Mouse (Mus musculus): ENCODE data around the gene Dpysl5. TPM values are rescaled to one million over a fixed set of nuclear protein-coding genes. Genes with fewer than 3 reads are reported as not detected.

Gene Dpysl5
- total RNA-seq, 2 experiments from 2014 or later: 0.09 TPM; not detected in 1

GRCm38 (mm10) chr5:30753128-30753527, 41.8 kb downstream of the Dpysl5 start:
- ATAC-seq (replicated peaks; ENCODE audit: low FRiP score, poor library complexity, severe bottlenecking): no peak

DNA sequence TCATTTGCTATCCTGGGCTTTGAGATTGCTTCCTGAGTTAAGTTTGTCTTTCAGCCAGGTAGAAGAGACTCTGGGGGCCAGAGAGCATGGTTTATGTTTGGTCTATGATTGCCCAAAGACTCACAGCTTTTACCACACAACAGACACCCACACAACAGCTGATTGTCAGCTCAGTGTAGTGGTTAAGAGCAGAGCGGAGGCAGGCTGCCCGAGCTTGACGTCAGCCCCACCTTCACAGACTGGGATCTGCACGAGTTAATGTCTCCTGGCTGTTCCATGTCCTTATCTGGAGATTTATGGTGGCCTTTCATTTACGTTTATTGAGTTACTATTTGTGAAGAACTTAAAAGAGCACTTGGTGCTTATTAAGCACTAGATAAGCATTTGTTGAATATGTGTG, 43.9 kb downstream of the Dpysl5 start:
- ATAC-seq (replicated peaks; ENCODE audit: low FRiP score, poor library complexity, severe bottlenecking): no peak

DNA sequence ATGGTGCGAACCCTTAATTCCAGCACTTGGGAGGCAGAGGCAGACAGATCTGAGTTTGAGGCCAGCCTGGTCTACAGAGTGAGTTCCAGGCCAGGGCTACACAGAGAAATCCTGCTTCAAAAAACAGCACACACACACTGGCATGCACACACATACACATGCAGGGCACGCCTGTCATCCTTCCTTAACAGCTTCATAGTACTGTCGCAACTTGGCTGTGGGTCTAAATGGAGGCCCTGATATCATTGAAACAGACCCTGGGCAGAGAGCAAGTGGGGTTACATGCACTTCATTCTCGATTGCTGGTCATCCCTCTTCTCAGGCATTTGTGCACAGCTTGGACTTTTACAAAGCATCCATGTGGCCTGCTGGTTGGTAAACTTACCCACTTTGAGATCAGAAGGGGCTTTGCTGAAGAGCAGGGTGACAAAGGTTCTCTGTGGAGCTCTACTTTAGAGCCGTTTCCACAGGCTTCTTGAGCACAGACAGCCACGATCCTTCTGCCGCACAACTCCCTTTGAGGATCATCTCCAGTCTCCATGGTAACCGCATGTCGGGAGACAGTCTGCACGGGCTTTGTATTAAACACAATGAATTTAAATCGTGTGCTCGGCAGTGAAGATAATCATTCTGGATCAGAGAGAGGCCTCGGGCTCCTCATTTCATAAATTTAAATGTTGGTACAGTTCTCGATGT, 51.6 kb downstream of the Dpysl5 start:
- no peak for ATAC-seq (replicated peaks; ENCODE audit: low FRiP score, poor library complexity, severe bottlenecking)

DNA sequence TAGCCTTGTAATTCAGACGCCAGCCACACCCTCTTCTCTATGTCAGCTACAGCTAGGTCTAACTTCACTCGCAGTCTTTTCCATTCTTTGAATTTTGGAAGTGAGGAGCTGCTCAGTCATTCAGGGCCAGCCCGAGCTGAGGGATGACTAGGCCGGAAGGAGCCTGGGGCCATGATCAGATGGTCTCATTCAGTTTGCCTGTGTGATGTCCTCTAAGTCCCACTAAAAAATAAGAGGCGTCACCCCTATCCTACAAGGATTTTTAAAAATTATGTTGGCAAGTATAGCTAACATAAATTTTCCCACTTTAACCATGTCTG, 52.1 kb downstream of the Dpysl5 start:
- ATAC-seq (replicated peaks; ENCODE audit: low FRiP score, poor library complexity, severe bottlenecking): no peak

- ATAC-seq (replicated peaks; ENCODE audit: low FRiP score, poor library complexity, severe bottlenecking): no peak
These were observed 54.4 kb downstream of the Dpysl5 start for GRCm38 (mm10) chr5:30765596-30766370.

- ATAC-seq (replicated peaks; ENCODE audit: low FRiP score, poor library complexity, severe bottlenecking): no peak
These were observed 56.7 kb downstream of the Dpysl5 start for GRCm38 (mm10) chr5:30768082-30768481.

- ATAC-seq (replicated peaks; ENCODE audit: low FRiP score, poor library complexity, severe bottlenecking): no peak
These were observed 57.2 kb downstream of the Dpysl5 start for GRCm38 (mm10) chr5:30768598-30768997.

GRCm38 (mm10) chr5:30769075-30769474, 57.7 kb downstream of the Dpysl5 start:
- no peak for ATAC-seq (replicated peaks; ENCODE audit: low FRiP score, poor library complexity, severe bottlenecking)

DNA sequence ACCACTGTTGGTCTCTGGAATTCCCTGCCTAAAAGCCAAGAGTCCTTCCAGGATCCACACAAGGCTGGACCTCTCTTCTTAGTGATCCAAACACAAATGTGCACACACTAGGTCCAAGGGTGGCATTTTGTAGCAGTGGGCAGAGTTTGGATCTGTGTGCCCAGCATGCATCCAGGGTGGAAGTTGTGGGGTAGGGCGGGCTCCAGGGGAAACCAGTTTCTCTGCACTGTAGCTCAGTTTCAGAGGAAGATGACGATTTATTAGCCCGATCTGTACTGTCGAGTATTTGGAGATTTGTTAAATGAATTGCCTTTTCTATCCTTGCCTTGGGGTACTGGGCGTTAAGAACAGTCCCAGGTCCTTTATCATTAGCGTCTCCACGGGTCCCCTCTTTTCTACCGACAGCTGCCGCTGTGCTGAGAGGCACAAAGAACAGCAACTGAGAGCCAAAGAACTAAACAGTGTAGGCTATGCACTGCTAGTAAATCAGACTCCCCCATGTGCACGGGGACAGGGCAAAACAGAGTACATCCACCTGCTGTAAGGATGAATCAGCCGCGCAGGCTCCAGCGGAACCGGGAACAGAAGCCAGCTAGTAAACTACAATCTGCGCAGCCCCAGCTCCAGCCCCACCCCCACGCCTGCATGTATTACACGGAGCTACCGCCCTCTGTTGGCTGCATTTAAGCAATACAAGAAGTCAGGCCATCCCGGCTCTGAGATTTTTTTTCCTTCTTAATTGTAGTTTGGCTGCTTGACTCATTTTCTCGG, 63.4 kb downstream of the Dpysl5 start:
- peak; percentile 55; the same call in 1 of the 2 replicates for ATAC-seq (replicated peaks; ENCODE audit: low FRiP score, poor library complexity, severe bottlenecking)

DNA sequence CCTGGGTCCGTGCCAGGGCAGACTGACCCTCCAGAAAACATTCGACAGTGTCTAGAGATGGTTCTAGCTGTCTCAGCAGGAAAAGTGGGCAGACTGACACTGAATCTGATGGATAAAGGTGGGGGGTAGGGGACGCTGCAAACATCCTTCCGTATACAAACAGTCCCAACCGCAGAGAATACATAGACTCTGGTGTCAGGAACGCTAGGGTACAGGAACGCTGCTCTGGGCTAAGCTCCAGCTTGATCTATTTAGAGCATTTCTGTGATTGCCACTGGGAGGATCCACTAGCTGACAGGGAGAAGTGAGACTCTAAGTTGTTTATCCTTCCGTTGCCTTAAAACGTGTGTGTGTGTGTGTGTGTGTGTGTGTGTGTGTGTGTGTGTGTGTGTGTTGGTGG, 69.3 kb downstream of the Dpysl5 start:
- ATAC-seq (replicated peaks; ENCODE audit: low FRiP score, poor library complexity, severe bottlenecking): no peak

DNA sequence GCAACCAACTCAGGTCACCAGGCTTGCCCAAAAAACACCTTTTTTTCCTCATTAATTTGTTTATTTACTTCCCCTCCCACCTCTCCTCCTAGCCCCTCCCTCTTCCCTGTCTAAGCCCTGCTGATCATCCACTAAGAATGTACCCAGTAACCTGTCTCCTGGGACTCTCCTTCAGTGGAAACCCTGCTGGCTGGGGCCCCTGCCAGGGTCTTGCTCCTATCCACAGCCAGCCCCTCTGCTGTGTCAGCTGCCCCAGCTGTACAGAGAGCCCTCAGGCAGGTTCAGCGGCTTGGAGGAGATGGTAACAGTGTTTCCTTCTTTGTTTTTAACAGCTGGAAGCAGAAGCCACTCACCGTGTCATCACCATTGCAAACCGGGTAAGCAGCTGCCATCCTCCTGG, 69.8 kb downstream of the Dpysl5 start:
- ATAC-seq (replicated peaks; ENCODE audit: low FRiP score, poor library complexity, severe bottlenecking): no peak

DNA sequence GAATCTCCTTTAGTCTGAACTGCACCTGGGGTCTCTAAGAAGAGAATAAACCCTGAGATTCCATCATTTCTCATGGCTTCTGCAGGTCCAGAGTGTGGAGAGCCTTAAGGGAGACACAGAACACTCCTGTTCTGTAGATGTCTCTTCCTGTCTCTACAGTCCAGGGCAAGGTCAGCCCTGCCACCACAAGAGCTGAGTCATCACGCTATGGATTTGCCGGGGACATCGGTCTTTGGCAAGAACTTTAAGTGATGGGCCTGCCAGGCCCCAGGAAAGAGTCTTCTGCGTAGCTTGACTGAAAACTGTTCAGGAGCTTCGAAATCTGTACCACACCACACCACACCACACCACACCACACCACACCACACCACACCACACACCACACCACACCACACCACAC, 76.0 kb downstream of the Dpysl5 start:
- no peak for ATAC-seq (replicated peaks; ENCODE audit: low FRiP score, poor library complexity, severe bottlenecking)

GRCm38 (mm10) chr5:30790047-30790446, 78.7 kb downstream of the Dpysl5 start:
- ATAC-seq (replicated peaks; ENCODE audit: low FRiP score, poor library complexity, severe bottlenecking): no peak

DNA sequence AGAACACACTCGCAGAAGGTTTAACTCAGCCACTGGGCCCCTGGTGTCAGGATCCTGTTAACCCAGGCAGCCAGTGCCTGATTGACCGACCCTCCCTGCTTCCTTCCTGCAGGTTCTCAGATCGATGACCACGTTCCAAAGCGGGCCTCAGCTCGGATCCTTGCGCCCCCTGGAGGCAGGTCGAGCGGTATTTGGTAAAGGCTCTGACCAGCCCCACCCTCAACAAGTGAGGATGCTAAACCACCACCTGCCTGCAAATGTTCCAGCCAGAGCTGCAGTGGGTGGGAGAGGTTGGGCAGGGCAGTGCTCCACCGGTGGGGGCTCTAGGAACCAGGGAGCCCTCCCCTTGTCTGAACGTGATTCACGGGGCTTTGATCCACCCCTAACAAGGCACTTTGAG, 84.8 kb downstream of the Dpysl5 start:
- ATAC-seq (replicated peaks; ENCODE audit: low FRiP score, poor library complexity, severe bottlenecking): peak; percentile 65

DNA sequence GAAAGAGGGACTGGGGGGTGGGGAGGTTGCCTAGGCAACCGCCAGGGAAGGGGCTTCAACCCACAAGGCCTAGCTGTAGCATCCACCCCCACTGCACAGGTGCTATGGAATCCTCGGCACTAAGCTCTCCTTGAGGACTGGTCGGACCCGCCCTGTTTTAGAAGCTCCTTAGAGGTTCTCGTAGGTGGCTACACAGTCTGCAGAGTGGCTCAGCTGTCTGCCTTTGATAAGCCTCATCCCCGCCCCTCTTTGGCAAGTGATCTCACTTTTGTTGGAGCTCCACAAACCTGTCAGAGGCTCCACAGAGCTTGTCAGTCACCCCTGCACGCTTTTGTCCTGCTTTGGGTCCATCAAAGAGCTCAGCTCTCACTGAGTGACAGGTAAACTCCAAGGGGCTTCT, 86.1 kb downstream of the Dpysl5 start:
- ATAC-seq (replicated peaks; ENCODE audit: low FRiP score, poor library complexity, severe bottlenecking): peak; percentile 90

DNA sequence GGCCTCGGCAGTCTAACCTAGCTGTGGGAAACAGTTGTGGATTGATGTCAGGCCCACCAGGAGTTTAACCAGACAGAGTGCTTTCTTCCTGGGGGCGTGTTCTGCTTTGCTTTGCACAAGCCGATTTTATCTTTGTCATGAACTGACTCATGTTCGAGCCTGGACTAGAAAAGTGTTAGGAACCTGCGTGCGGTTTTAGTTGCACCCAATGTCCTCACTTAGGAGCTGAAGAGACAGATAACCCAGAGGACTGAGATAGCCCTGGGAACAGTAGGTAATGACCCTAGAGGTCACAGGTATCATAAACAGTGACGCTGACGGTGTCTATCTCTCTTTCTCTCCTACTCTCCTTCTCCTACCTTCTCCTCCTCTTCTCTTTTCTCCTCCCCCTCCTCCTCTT, 86.6 kb downstream of the Dpysl5 start:
- no peak for ATAC-seq (replicated peaks; ENCODE audit: low FRiP score, poor library complexity, severe bottlenecking)

GRCm38 (mm10) chr5:30798965-30799364, 87.6 kb downstream of the Dpysl5 start:
- no peak for ATAC-seq (replicated peaks; ENCODE audit: low FRiP score, poor library complexity, severe bottlenecking)

GRCm38 (mm10) chr5:30802724-30803467, 91.5 kb downstream of the Dpysl5 start:
- no peak for ATAC-seq (replicated peaks; ENCODE audit: low FRiP score, poor library complexity, severe bottlenecking)

DNA sequence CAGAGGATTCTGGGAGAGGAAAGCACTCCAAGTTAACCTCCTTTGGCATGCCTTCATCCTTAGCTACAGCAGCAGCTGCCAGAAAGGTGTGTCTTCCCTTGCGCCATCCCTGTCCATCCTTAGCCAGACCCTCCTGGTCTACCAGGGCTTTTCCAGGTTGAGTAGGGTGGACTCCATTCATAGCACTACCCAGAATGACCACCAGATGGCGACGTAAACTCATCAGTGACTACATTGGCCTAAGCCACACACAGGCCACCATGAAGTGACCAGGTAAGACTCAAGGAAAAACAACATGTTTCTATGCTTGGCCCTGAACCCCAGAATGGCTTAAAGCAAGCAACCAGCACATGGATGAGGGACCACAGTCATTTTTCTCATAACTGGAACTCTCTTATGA, 94.7 kb downstream of the Dpysl5 start:
- ATAC-seq (replicated peaks; ENCODE audit: low FRiP score, poor library complexity, severe bottlenecking): peak; percentile 92

Measured in erythroblast, adult 5-6 weeks (primary cell).